Mouse (Mus musculus) erythroblast, embryonic 14.5 days (primary cell): ENCODE measurements around the gene Ube2z.

Experiments used
- GATA1 ChIP-seq: IDR thresholded peaks from 2 replicates; pipeline ENCODE4 v1.6.1; 2012; ENCODE audit warnings: low read length, inconsistent platforms, mixed read lengths
- TAL1 ChIP-seq: IDR thresholded peaks from 3 replicates; pipeline ENCODE4 v1.6.1; 2012; ENCODE audit warnings: low read length, inconsistent platforms, mixed read lengths

- TF ChIP-seq GATA1 = no peak
- TF ChIP-seq TAL1 = no peak
Observed at GRCm38 (mm10) chr11:96071013-96071412, 5.8 kb upstream of the Ube2z start.
